Mouse (Mus musculus) splenic B cell, adult 2 months (primary cell): Measurements from ENCODE around the gene Unc5b.
A peak's percentile ranks its signal among the peaks of the same experiment; 100 is the strongest.

Experiments used
- DNase-seq: peaks from one replicate; pipeline ENCODE4 v3.0.0-alpha.2; 2011; ENCODE audit warnings: low read depth, low spot score
- H3K27me3 ChIP-seq: 2 replicates; pipeline ENCODE4 v1.6.1; 2012; ENCODE audit warnings: mild to moderate bottlenecking, low read length, moderate library complexity, mixed read lengths; ENCODE audit not compliant: control insufficient read depth, poor library complexity, insufficient read depth, severe bottlenecking
- H3K36me3 ChIP-seq: 2 replicates; pipeline ENCODE4 v1.6.1; 2012; ENCODE audit warnings: mild to moderate bottlenecking, low read length, moderate library complexity, mixed read lengths; ENCODE audit not compliant: control insufficient read depth, poor library complexity, insufficient read depth, severe bottlenecking

Gene Unc5b

GRCm38 (mm10) chr10:60797682-60798422 is 33.5 kb downstream of the Unc5b start:
- Histone ChIP-seq H3K27me3 (no peaks in the 10 kb centered on the region), H3K36me3 (no peaks in the 10 kb centered on the region)

GRCm38 (mm10) chr10:60796474-60796873 is 34.9 kb downstream of the Unc5b start:
- Histone ChIP-seq H3K27me3 (no peaks in the 10 kb centered on the region), H3K36me3 (no peaks in the 10 kb centered on the region)
- no peak for DNase-seq

More at GRCm38 (mm10) chr10:60797682-60798422, 33.5 kb downstream of the Unc5b start:
- no peak for DNase-seq

- H3K36me3 ChIP-seq = no peaks in the 10 kb centered on the region
- DNase-seq = no peak
- H3K27me3 ChIP-seq = no peaks in the 10 kb centered on the region
Measured at GRCm38 (mm10) chr10:60796028-60796427, 35.4 kb downstream of the Unc5b start.

DNA sequence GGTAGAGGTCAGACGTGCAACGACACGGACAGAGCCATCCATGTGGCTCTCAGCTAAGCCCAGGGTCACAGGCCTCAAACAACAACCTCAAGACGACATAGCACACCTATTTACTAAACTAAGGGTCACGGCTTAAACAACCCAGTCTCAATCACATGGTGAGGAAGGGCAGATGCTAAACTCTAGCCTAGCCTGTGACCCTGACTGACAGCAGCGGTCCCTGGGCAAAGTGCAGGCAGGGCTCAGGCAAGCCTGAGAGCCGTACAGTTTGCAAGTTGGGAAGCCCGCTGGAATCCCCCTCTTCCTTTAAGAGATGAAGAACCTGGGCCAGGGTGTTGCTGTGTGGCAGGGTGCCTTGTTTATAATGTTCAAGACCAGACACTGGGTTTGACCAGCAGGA is 36.6 kb downstream of the Unc5b start:
- no peaks in the 10 kb centered on the region for H3K36me3 ChIP-seq
- H3K27me3 ChIP-seq = no peaks in the 10 kb centered on the region
- no peak for DNase-seq

- Histone ChIP-seq H3K27me3 (no peaks in the 10 kb centered on the region), H3K36me3 (no peaks in the 10 kb centered on the region)
- DNase-seq = no peak
Measured at GRCm38 (mm10) chr10:60794374-60794773, 37.0 kb downstream of the Unc5b start.

- Histone ChIP-seq H3K36me3 (no peaks in the 10 kb centered on the region), H3K27me3 (no peaks in the 10 kb centered on the region)
- no peak for DNase-seq
Measured at GRCm38 (mm10) chr10:60792841-60793240, 38.5 kb downstream of the Unc5b start.

DNA sequence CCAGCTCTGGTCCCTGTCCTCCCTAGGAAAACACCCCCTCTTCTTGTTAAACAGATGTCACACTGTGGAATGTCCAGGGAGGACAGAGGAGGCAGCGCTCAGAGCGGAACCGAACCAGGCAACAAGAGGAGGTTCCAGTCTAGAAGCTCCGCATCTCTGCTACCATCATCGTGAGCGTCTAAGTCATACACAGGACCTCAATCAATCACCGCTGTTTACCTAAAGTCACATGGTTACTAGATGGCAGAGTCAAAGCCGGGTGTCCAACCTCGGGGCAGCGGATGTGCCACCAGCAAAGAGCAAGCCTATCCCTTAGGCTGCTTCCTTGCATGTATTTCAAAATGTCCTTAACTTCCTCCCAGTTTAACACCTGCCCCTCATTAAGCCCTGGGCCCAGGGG is 39.0 kb downstream of the Unc5b start:
- Histone ChIP-seq H3K36me3 (no peaks in the 10 kb centered on the region), H3K27me3 (no peaks in the 10 kb centered on the region)
- DNase-seq = no peak

DNA sequence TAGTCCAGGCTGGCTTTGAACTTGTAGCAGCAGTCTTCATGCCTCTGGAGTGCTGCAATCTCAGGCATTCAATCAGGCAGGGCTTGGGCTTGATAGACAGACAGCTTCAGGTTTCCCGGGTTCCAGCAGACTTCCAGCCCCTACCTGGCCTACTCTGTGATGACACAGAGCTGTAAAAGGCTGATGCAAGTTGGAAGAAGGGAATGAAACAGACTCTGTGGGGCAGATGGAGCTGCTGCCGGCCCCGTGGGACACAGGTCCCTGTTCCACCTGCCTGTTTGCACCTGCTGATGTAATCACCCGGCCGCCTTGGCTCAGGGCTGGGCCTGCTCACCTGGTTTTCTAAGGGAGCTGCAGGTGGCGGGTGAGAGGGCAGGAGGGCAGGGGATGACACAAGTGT is 40.5 kb downstream of the Unc5b start:
- no peak for DNase-seq
- Histone ChIP-seq H3K27me3 (no peaks in the 10 kb centered on the region), H3K36me3 (no peaks in the 10 kb centered on the region)

DNA sequence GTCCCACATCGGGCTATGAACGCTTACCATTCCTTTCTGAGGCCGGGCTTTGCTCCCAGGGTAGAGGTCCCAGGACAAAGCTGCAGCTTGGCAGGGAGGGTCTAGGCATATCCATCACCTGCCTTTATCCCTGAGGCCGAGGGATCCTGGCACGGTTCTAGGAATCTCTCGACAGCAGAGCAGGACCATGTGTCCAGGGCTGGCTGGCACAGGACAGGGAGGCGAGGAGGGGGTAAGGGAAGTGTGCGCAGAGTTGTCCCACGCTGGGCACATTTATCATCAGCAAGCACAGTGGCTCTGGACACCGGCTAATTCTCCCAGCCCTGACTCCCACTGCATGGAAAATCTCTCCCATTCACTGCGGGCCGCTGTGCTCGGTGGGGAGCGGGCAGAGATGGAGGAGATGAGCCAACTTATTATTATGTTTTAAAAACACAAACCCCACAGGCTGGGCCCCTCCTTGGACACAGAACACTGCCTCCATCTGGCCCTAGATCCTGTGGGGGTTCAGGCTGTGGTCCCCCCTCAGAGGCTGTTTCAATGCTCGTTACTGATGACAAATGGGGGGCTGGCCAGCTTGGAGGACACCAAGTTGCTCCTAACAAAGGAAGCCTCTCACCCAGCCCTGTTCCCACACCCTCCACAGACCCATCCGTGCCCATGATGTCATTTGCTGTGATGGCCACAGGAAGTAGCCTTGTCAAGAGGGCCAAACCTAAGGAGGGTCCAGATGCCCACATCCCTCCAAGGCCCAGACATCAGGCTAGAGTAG is 43.9 kb downstream of the Unc5b start:
- DNase-seq = no peak
- Histone ChIP-seq H3K27me3 (no peaks in the 10 kb centered on the region), H3K36me3 (no peaks in the 10 kb centered on the region)

DNA sequence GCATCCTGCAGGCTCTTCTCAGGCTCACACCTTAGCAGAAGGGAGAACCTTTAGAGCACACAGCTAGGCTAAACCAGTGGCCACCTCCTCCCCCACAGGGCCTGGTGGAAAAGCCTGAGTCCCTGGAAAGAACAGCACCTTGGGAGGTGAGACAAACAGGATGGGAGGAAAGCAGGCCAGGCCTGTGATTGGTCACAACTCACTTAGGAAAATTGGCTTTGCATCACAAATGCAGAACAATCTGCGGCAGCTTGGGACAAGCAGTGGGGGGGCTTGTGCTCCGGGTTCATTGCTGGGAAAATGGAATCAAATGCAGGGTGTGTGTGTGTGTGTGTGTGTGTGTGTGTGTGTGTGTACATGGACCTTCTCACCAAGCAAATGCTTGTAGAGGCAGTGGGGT is 47.8 kb downstream of the Unc5b start:
- no peaks in the 10 kb centered on the region for H3K27me3 ChIP-seq
- no peaks in the 10 kb centered on the region for H3K36me3 ChIP-seq
- no peak for DNase-seq

- Histone ChIP-seq H3K36me3 (no peaks in the 10 kb centered on the region), H3K27me3 (no peaks in the 10 kb centered on the region)
- peak; percentile 73 for DNase-seq
Measured at GRCm38 (mm10) chr10:60779628-60780027, 51.8 kb downstream of the Unc5b start.

DNA sequence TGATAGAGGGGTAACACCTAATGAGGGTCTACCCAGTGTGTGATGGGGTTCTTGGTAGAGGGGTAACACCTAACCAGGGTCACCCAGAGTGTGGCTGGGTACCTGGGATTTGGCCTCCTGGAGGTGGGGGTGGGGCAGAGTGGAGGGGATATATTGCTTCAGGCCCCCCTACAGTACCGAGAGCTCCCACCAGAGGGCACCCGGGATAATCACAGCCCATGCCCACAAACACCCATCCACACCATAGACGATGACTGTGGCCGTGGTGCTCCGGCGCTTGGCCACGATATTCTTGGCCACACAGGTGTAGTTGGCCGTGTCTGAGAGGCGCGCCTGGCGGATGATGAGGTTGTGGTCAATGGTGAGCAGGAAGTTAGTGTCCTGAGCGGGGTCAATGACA is 52.8 kb downstream of the Unc5b start:
- Histone ChIP-seq H3K27me3 (no peaks in the 10 kb centered on the region), H3K36me3 (no peaks in the 10 kb centered on the region)
- peak; percentile 39 for DNase-seq

GRCm38 (mm10) chr10:60775473-60775872 is 55.9 kb downstream of the Unc5b start:
- no peaks in the 10 kb centered on the region for H3K36me3 ChIP-seq
- H3K27me3 ChIP-seq = no peaks in the 10 kb centered on the region
- peak; percentile 26 for DNase-seq

- Histone ChIP-seq H3K27me3 (no peaks in the 10 kb centered on the region), H3K36me3 (no peaks in the 10 kb centered on the region)
- no peak for DNase-seq
Measured at GRCm38 (mm10) chr10:60774616-60775015, 56.8 kb downstream of the Unc5b start.

GRCm38 (mm10) chr10:60770855-60771254 is 60.5 kb downstream of the Unc5b start:
- H3K27me3 ChIP-seq = no peaks in the 10 kb centered on the region
- no peak for DNase-seq
- no peaks in the 10 kb centered on the region for H3K36me3 ChIP-seq
